Mouse (Mus musculus) Patski (cell line): Measurements from ENCODE around the gene Mfsd4a. TPM values are rescaled to one million over a fixed set of nuclear protein-coding genes. Genes with fewer than 3 reads are reported as not detected.

Experiments
- ATAC-seq: fragments of 100-300 bp; one replicate; pipeline ENCODE4 v1.8.0; 2021
- CTCF ChIA-PET: fragments of 350-600 bp; sonication (Branson Sonifier 250); formaldehyde crosslinking; loops from one replicate; lab custom pipeline; 2022; ENCODE audit warnings: inconsistent platforms; lab: Charles Lee
- POLR2A ChIA-PET: fragments of 350-600 bp; sonication (Branson Sonifier 250); formaldehyde crosslinking; loops from one replicate; lab custom pipeline; 2022; ENCODE audit warnings: antibody characterized with exemption, inconsistent platforms; lab: Charles Lee
- DNase-seq: peaks from one replicate; pipeline ENCODE4 v3.0.0-alpha.2; 2011; ENCODE audit warnings: low read depth, low spot score
- H3K27me3 ChIP-seq: fragments of 371-371 bp; one replicate; pipeline ENCODE4 v1.5.1; 2021
- CTCF ChIP-seq: fragments of 100-300 bp; IDR thresholded peaks from one replicate; pipeline ENCODE4 v1.5.1; 2021
- in situ Hi-C: fragments of 300-500 bp; cut with MboI; formaldehyde crosslinking; loops from 3 replicates; pipeline ENCODE4 v1.11.1; 2018; ENCODE audit warnings: low pct_unique_long_range_greater_than_20kb, mixed read lengths
- polyA plus RNA-seq: library from polyadenylated mRNA; unstranded; gene quantifications from one replicate; pipeline ENCODE4 v1.2.3, GENCODE M21; 2021

Mfsd4a gene
- polyA plus RNA-seq, 1 experiment from 2014 or later, result 17.7 TPM

DNA sequence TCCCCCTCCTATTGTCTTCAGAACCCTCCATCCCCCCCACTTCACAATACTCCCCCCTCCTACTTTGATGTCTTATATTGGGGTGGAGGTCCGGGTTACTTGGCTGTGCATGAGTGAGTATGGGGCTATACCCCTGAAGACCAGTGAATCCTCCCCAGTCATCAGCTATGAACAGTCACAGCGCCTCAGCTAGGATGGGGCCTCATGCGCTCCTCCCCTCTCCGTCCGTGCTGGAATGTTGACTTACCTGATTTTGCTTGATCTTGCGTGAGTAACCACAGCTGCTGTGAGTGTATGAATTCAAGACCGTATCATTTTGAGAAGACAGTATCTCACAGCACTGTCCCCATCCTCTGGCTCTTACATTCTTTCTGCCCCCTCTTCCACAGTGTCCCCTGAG, 48.0 kb downstream of the Mfsd4a start:
- ChIA-PET POLR2A (interaction anchor here (0.5 kb wide), 1 partner anchor 11 kb away, joined by 3 read pairs; no protein-coding TSS in a partner anchor), CTCF (no interaction called here)
- DNase-seq (no peak), ATAC-seq (no peak)
- in situ Hi-C loops, result no loop called here
- no peak for TF ChIP-seq CTCF
- no peaks in the 10 kb centered on the region for H3K27me3 ChIP-seq

DNA sequence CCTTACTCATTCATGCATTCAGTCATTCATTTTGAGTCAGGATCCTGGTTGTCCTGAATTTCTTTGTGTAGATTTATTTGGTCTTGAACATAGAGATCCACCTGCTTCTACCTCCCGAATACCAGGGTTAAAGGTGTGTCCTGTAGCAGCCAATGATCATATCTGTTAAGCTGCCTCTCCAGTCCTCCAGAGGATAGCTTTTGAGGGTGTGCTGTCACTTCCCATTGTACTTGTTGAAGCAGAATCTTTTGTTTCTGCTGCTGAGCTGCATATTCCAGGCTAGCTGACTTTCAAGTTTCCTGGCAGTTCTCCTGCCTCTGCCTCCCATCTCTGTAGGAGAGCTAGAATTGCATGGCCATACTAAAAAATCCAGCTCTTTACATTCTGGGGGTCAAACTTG, 51.2 kb downstream of the Mfsd4a start:
- POLR2A ChIA-PET, result no interaction called here
- in situ Hi-C loops, result no loop called here
- TF ChIP-seq CTCF, result no peak
- no peaks in the 10 kb centered on the region for H3K27me3 ChIP-seq
- no peak for ATAC-seq
- no peak for DNase-seq
- CTCF ChIA-PET, result interaction anchor here (0.9 to 1.0 kb wide), 2 partner anchors 13 to 16 kb away, joined by 3 read pairs; no protein-coding TSS in a partner anchor

- CTCF ChIA-PET, result interaction anchor here (1.0 to 2.7 kb wide), 4 partner anchors 9 to 32 kb away, joined by 3 to 12 read pairs (median 4); no protein-coding TSS in a partner anchor
- in situ Hi-C loops, result no loop called here
- POLR2A ChIA-PET, result interaction anchor here (1.2 kb wide), 1 partner anchor 9 kb away, joined by 3 read pairs; no protein-coding TSS in a partner anchor
- peak; percentile 54 for TF ChIP-seq CTCF
- DNase-seq (no peak), ATAC-seq (no peak)
- no peaks in the 10 kb centered on the region for H3K27me3 ChIP-seq
Measured at GRCm38 (mm10) chr1:132014800-132015199, 53.1 kb downstream of the Mfsd4a start.

DNA sequence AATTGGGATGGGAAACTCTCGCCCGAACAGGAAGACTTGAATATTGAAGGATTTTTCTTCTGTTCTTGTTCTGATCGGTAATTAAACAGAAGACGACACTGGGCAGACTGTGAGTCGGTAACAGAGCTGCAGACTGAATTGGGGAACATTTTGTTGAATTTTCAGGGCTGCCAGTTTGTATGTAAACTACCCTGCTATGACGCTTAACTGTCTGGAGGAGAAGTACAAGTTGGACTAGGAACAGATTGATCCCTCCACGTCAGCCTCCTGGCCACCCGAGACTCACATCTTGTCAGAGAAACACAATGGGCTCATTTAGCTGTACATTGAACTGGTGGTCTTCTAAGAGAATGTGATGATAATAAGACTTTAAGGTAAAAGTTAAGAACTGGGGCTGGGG, 55.0 kb downstream of the Mfsd4a start:
- TF ChIP-seq CTCF, result no peak
- DNase-seq (no peak), ATAC-seq (no peak)
- ChIA-PET POLR2A (no interaction called here), CTCF (interaction anchor here (1.5 to 2.7 kb wide), 3 partner anchors 11 to 32 kb away, joined by 5 to 12 read pairs (median 5); no protein-coding TSS in a partner anchor)
- no peaks in the 10 kb centered on the region for H3K27me3 ChIP-seq
- in situ Hi-C loops, result no loop called here

DNA sequence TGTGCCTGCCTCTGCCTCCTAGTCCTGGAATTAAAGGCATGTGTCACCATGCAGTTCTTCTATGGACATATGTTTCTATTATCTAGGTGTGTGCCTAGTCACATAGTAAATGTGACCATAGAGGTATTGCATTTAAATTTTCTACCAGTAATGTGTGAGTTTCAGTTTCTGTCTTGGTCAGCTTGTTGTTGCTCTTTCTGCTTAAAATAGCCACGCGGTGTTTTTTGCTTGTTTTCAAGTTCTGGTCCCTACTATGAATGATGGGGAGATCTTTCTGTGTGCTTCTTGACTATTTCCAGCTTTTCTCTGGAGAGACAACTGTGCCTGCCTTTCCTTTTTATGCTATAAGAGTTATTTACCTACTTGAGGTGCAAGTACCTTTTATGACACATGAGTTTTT, 56.1 kb downstream of the Mfsd4a start:
- H3K27me3 ChIP-seq, result no peaks in the 10 kb centered on the region
- ATAC-seq (no peak), DNase-seq (no peak)
- ChIA-PET POLR2A (interaction anchor here (0.6 kb wide), 1 partner anchor 24 kb away, joined by 3 read pairs; no protein-coding TSS in a partner anchor), CTCF (no interaction called here)
- in situ Hi-C loops, result no loop called here
- no peak for TF ChIP-seq CTCF

DNA sequence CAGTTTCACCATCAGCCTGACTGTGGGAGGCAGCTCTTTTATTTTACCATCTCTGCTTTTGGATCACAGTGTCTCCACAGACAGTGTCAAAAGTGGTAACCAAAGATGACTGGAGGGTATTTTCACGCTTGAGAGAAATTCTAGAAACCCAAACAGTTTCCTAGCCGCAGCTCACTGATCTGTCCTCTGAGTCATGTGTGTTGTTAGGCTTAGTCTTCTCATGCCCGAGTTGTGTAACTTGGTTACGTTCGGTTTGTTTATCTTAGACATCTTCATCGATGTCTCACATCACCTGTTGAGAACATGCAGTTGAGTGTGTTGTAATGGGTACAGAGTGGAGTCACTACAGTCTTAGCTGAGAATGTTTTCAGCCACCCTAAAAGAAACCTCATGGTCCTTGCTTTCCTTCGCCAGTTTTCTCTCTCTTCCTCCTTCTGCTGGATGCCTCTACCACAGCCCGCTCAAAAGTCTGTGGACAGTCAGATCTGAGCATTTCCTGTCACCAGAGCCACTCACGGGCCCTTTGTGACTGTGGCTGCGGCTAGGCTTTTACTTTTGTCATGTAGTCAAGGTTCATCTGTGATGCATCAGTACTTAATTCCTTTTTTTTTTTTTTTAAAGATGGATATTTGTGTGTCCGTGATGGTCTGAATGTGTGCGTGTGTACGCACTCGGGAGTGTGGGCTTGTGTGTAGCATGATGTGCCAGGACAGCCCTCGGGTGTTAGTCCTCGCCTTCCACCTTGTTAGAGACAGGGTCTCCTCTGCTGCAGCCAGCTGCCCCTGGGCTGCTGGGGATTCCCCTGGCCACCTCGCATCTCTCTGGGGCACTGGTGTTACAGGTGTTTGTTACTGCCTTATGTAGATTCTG, 57.0 kb downstream of the Mfsd4a start:
- ATAC-seq, result peak; percentile 49
- H3K27me3 ChIP-seq, result no peaks in the 10 kb centered on the region
- ChIA-PET CTCF (interaction anchor here (0.8 to 1.2 kb wide), 2 partner anchors 10 to 36 kb away, joined by 3 read pairs; no protein-coding TSS in a partner anchor), POLR2A (no interaction called here)
- TF ChIP-seq CTCF, result no peak
- peak; percentile 72 for DNase-seq
- in situ Hi-C loops, result no loop called here

- no peaks in the 10 kb centered on the region for H3K27me3 ChIP-seq
- CTCF ChIA-PET, result interaction anchor here (1.1 to 1.8 kb wide), 4 partner anchors 8 to 147 kb away, joined by 3 to 5 read pairs (median 4); no protein-coding TSS in a partner anchor
- no peak for ATAC-seq
- TF ChIP-seq CTCF, result no peak
- in situ Hi-C loops, result loop anchor here (5.0 kb wide), 1 partner anchor 143 kb away; no protein-coding TSS in a partner anchor
- POLR2A ChIA-PET, result interaction anchor here (0.7 to 1.8 kb wide), 4 partner anchors 11 to 480 kb away, joined by 3 to 4 read pairs (median 4); no protein-coding TSS in a partner anchor
- no peak for DNase-seq
Measured at GRCm38 (mm10) chr1:132008881-132009644, 58.8 kb downstream of the Mfsd4a start.

- ATAC-seq (peak; percentile 68), DNase-seq (no peak)
- in situ Hi-C loops, result loop anchor here (5.0 kb wide), 1 partner anchor 144 kb away; no protein-coding TSS in a partner anchor
- no peak for TF ChIP-seq CTCF
- POLR2A ChIA-PET, result interaction anchor here (0.7 to 1.8 kb wide), 6 partner anchors 9 to 102 kb away, joined by 3 to 7 read pairs (median 4); no protein-coding TSS in a partner anchor
- H3K27me3 ChIP-seq, result no peaks in the 10 kb centered on the region
- CTCF ChIA-PET, result interaction anchor here (0.9 to 1.8 kb wide), 5 partner anchors 7 to 148 kb away, joined by 3 to 5 read pairs (median 3); no protein-coding TSS in a partner anchor
Measured at GRCm38 (mm10) chr1:132007828-132008827, 59.7 kb downstream of the Mfsd4a start.

- DNase-seq, result no peak
- H3K27me3 ChIP-seq, result no peaks in the 10 kb centered on the region
- TF ChIP-seq CTCF, result no peak
- ChIA-PET CTCF (interaction anchor here (0.9 to 4.1 kb wide), 4 partner anchors 8 to 40 kb away, joined by 3 to 11 read pairs (median 6); no protein-coding TSS in a partner anchor), POLR2A (interaction anchor here (1.0 to 1.8 kb wide), 4 partner anchors 9 to 103 kb away, joined by 4 to 7 read pairs (median 4); no protein-coding TSS in a partner anchor)
- in situ Hi-C loops, result loop anchor here (5.0 kb wide), 1 partner anchor 145 kb away; no protein-coding TSS in a partner anchor
- peak; percentile 72 for ATAC-seq
Measured at GRCm38 (mm10) chr1:132007282-132007815, 60.5 kb downstream of the Mfsd4a start, which contains the start of gene Elk4. Gene Elk4 (plus strand): TSS chr1:132007607.
